Mouse (Mus musculus) MEL (cell line): ENCODE data around the gene Sarm1. TPM values are rescaled to one million over a fixed set of nuclear protein-coding genes. Genes with fewer than 3 reads are reported as not detected.
A peak's percentile ranks its signal among the peaks of the same experiment; 100 is the strongest.

Source experiments
- DNase-seq: peaks from one replicate; pipeline ENCODE4 v3.0.0; 2011; ENCODE audit warnings: low read depth, low spot score
- H3K27ac ChIP-seq: 2 replicates; pipeline ENCODE4 v1.5.1; 2012; ENCODE audit warnings: low read depth, mild to moderate bottlenecking, control low read depth, low read length, moderate library complexity; ENCODE audit not compliant: control insufficient read depth
- H3K27me3 ChIP-seq, 2 experiments: fragments of 150-350 bp in 1 of 2; sonication (generic) in 1 of 2; 2 replicates each; pipeline ENCODE4 v1.6.1; 2012; ENCODE audit warnings: low read length in 2 of 2, mild to moderate bottlenecking in 2 of 2, improper control_type of control experiment in 1 of 2, moderate library complexity in 1 of 2; ENCODE audit not compliant: insufficient read depth in 2 of 2, control insufficient read depth in 1 of 2
- H3K36me3 ChIP-seq, 2 experiments: 2 replicates each; pipeline ENCODE4 v1.6.1; 2012 to 2014; ENCODE audit warnings: low read length in 2 of 2, improper control_type of control experiment in 1 of 2, inconsistent platforms in 1 of 2, mild to moderate bottlenecking in 1 of 2; ENCODE audit not compliant: insufficient read depth in 2 of 2, control insufficient read depth in 1 of 2
- H3K4me1 ChIP-seq, 2 experiments: fragments of 150-350 bp in 1 of 2; sonication (generic) in 1 of 2; 2 replicates each; pipeline ENCODE4 v1.6.1; 2012; ENCODE audit warnings: low read length in 2 of 2, improper control_type of control experiment in 1 of 2, mild to moderate bottlenecking in 1 of 2; ENCODE audit not compliant: insufficient read depth in 2 of 2, control insufficient read depth in 1 of 2
- H3K4me3 ChIP-seq, 2 experiments: fragments of 150-350 bp in 1 of 2; sonication (generic) in 1 of 2; 2 replicates each; pipeline ENCODE4 v1.5.1; 2012; ENCODE audit warnings: low read depth in 2 of 2, low read length in 2 of 2, mild to moderate bottlenecking in 2 of 2, moderate library complexity in 2 of 2, control low read depth in 1 of 2, improper control_type of control experiment in 1 of 2; ENCODE audit not compliant: control insufficient read depth in 1 of 2, insufficient read depth in 1 of 2
- H3K79me2 ChIP-seq: 2 replicates; pipeline ENCODE4 v1.6.1; 2012; ENCODE audit warnings: mild to moderate bottlenecking, low read length, moderate library complexity; ENCODE audit not compliant: control insufficient read depth, poor library complexity, insufficient read depth
- H3K9ac ChIP-seq: 2 replicates; pipeline ENCODE4 v1.6.1; 2012; ENCODE audit warnings: low read depth, mild to moderate bottlenecking, control low read depth, low read length, moderate library complexity; ENCODE audit not compliant: control insufficient read depth, poor library complexity, severe bottlenecking
- H3K9me3 ChIP-seq: fragments of 150-350 bp; sonication (generic); replicated peaks from 2 replicates; pipeline ENCODE4 v1.6.1; 2012; ENCODE audit warnings: mild to moderate bottlenecking, low read length, improper control_type of control experiment, moderate library complexity; ENCODE audit not compliant: insufficient read depth
- CTCF ChIP-seq, 3 experiments: IDR thresholded peaks in 2 of 3; conservative IDR thresholded peaks in 1 of 3; 2 replicates each; pipeline ENCODE4 v1.5.1; 2011 to 2012; ENCODE audit warnings: low read length in 3 of 3, low read depth in 2 of 3, mild to moderate bottlenecking in 2 of 3, improper control_type of control experiment in 1 of 3, inconsistent platforms in 1 of 3, mixed read lengths in 1 of 3, moderate library complexity in 1 of 3; ENCODE audit not compliant: control insufficient read depth in 1 of 3, insufficient read depth in 1 of 3, poor library complexity in 1 of 3, severe bottlenecking in 1 of 3
- E2F4 ChIP-seq: IDR thresholded peaks from 2 replicates; pipeline ENCODE4 v1.6.1; 2011; ENCODE audit warnings: low read depth, low read length, improper control_type of control experiment, borderline replicate concordance
- ELF1 ChIP-seq: IDR thresholded peaks from 2 replicates; pipeline ENCODE4 v1.6.1; 2014; ENCODE audit warnings: low read depth, mild to moderate bottlenecking, inconsistent platforms, low read length, improper control_type of control experiment, moderate library complexity
- ETS1 ChIP-seq: IDR thresholded peaks from 2 replicates; pipeline ENCODE4 v1.6.1; 2012; ENCODE audit warnings: low read depth, mild to moderate bottlenecking, inconsistent platforms, low read length, improper control_type of control experiment, moderate library complexity
- GABPA ChIP-seq: IDR thresholded peaks from 2 replicates; pipeline ENCODE4 v1.6.1; 2012; ENCODE audit warnings: low read depth, mild to moderate bottlenecking, inconsistent platforms, low read length, improper control_type of control experiment, moderate library complexity
- GATA1 ChIP-seq: IDR thresholded peaks from 2 replicates; pipeline ENCODE4 v1.6.1; 2011; ENCODE audit warnings: low read depth, low read length, improper control_type of control experiment
- MYB ChIP-seq: IDR thresholded peaks from 2 replicates; pipeline ENCODE4 v1.6.1; 2011; ENCODE audit warnings: mild to moderate bottlenecking, low read depth, low read length, improper control_type of control experiment
- POLR2A ChIP-seq, 2 experiments: IDR thresholded peaks; 2 replicates each; pipeline ENCODE4 v1.6.1; 2011 to 2012; ENCODE audit warnings: low read length in 2 of 2, mild to moderate bottlenecking in 2 of 2, control low read depth in 1 of 2, improper control_type of control experiment in 1 of 2, low read depth in 1 of 2, moderate library complexity in 1 of 2; ENCODE audit not compliant: control insufficient read depth in 1 of 2, insufficient read depth in 1 of 2, poor library complexity in 1 of 2
- RAD21 ChIP-seq: IDR thresholded peaks from 2 replicates; pipeline ENCODE4 v1.6.1; 2011; ENCODE audit warnings: mild to moderate bottlenecking, low read depth, low read length, improper control_type of control experiment
- RCOR1 ChIP-seq: IDR thresholded peaks from 2 replicates; pipeline ENCODE4 v1.6.1; 2012; ENCODE audit warnings: low read depth, mild to moderate bottlenecking, inconsistent platforms, low read length, improper control_type of control experiment
- SMC3 ChIP-seq: IDR thresholded peaks from 2 replicates; pipeline ENCODE4 v1.6.1; 2011; ENCODE audit warnings: low read depth, low read length, improper control_type of control experiment
- TBP ChIP-seq: IDR thresholded peaks from 2 replicates; pipeline ENCODE4 v1.8.0; 2011; ENCODE audit warnings: low read depth, low read length, improper control_type of control experiment
- UBTF ChIP-seq: IDR thresholded peaks from 2 replicates; pipeline ENCODE4 v1.6.1; 2012; ENCODE audit warnings: low read depth, mild to moderate bottlenecking, inconsistent platforms, low read length, improper control_type of control experiment, moderate library complexity, borderline replicate concordance; ENCODE audit not compliant: insufficient read depth
- ZC3H11A ChIP-seq: IDR thresholded peaks from 2 replicates; pipeline ENCODE4 v1.6.1; 2012; ENCODE audit warnings: low read depth, mild to moderate bottlenecking, inconsistent platforms, low read length, improper control_type of control experiment
- ZKSCAN1 ChIP-seq: IDR thresholded peaks from 2 replicates; pipeline ENCODE4 v1.6.1; 2012; ENCODE audit warnings: low read depth, mild to moderate bottlenecking, inconsistent platforms, low read length, improper control_type of control experiment, moderate library complexity
- polyA plus RNA-seq, 2 experiments: library from polyadenylated mRNA; stranded (reverse) in 1 of 2; unstranded in 1 of 2; fragments of >175 nt in 1 of 2; fragments of >200 nt in 1 of 2; gene quantifications; 2 replicates each; pipeline versions ENCODE4 v1.2.1 to v1.2.4; 2012; ENCODE audit warnings: low replicate concordance in 2 of 2, low read depth in 1 of 2; ENCODE audit not compliant: insufficient read length in 2 of 2, insufficient read depth in 1 of 2, missing spikeins in 1 of 2
- total RNA-seq: library from RNA; depleted of rRNA; stranded (reverse); fragments of 300-350 nt; gene quantifications from 2 replicates; pipeline ENCODE4 v1.2.3, GENCODE M21; 2012

Sarm1 gene
- total and polyA plus RNA-seq, 3 experiments, result 0.73 to 4.3 TPM; not detected in 1

GRCm38 (mm10) chr11:78523241-78523955 is 25.8 kb upstream of the Sarm1 start:
- no peak overlapping the region for H3K4me3 ChIP-seq
- H3K9ac ChIP-seq, result no peak overlapping the region
- H3K36me3 ChIP-seq, result peaks cover 0 to 6% of the 10 kb centered on the region in 2 experiments; a peak in 2 of 4 replicates
- no peak overlapping the region for H3K27ac ChIP-seq
- no peaks in the 10 kb centered on the region for H3K9me3 ChIP-seq
- H3K27me3 ChIP-seq, result no peaks in the 10 kb centered on the region
- TF ChIP-seq POLR2A (IDR thresholded peaks at IDR 0.05; ENCODE audit: control insufficient read depth in 1 of 2, insufficient read depth in 1 of 2, low read depth in 1 of 2, low read length in 2 of 2, poor library complexity in 1 of 2) (0 out of 4 replicates have a peak, but pooled peaks of 1 of the 2 experiments have one; percentile 18), UBTF (no peak)
- H3K4me1 ChIP-seq, result no peaks in the 10 kb centered on the region
- no peaks in the 10 kb centered on the region for H3K79me2 ChIP-seq
- no peak for DNase-seq

DNA sequence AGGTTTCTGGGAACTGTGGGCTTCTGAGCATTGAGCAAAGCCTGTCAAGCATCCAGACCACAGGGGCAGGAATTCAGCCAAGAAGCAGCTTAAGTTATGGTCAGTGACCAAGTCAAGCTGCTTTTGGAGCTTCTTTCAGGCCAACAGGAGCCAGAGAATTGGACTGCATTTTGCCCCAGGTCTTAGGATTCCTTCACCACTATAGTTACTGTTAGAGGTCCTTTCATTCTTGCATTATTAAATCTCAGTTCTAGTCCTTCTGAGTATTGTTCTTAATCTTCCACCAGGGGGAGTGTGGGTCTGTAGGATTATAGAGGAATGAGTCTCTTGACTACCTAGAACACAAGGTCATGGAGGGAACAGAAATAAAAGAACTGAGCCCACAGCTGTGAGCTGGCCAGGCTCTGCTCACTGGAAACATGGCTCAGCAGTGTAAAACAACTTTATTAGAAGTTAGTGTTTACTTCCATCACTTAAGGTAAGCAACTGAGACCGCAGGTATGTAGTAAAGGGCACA is 25.0 kb upstream of the Sarm1 start:
- Histone ChIP-seq H3K79me2 (no peaks in the 10 kb centered on the region), H3K4me3 (no peak overlapping the region), H3K9ac (no peak overlapping the region), H3K36me3 (peaks cover 0 to 9% of the 10 kb centered on the region in 2 experiments; a peak in 2 of 4 replicates), H3K4me1 (no peaks in the 10 kb centered on the region), H3K27me3 (no peaks in the 10 kb centered on the region), H3K9me3 (no peaks in the 10 kb centered on the region), H3K27ac (no peak overlapping the region)
- TF ChIP-seq ZC3H11A (peak; percentile 41), ZKSCAN1 (no peak), RCOR1 (peak; percentile 18; the same call in 1 of the 2 replicates), TBP (no peak), RAD21 (peak; percentile 68), GABPA (no peak), ETS1 (no peak), GATA1 (no peak), CTCF (IDR thresholded peaks at IDR 0.05 in 2 of 3, conservative IDR thresholded peaks at IDR 0.05 in 1 of 3; ENCODE audit: control insufficient read depth in 1 of 3, insufficient read depth in 1 of 3, low read depth in 2 of 3, low read length in 3 of 3, poor library complexity in 1 of 3, severe bottlenecking in 1 of 3) (peak in 2 of 3 experiments; percentile 37 to 75; a peak in 3 of 6 replicates), MYB (no peak), SMC3 (peak; percentile 71), E2F4 (no peak), ELF1 (no peak)
- peak; percentile 68 for DNase-seq
